Mouse (Mus musculus): Measurements from ENCODE around the gene Trpv3. TPM values are rescaled to one million over a fixed set of nuclear protein-coding genes. Genes with fewer than 3 reads are reported as not detected.

Gene Trpv3
- polyA plus RNA-seq, 1 experiment, result not detected

DNA sequence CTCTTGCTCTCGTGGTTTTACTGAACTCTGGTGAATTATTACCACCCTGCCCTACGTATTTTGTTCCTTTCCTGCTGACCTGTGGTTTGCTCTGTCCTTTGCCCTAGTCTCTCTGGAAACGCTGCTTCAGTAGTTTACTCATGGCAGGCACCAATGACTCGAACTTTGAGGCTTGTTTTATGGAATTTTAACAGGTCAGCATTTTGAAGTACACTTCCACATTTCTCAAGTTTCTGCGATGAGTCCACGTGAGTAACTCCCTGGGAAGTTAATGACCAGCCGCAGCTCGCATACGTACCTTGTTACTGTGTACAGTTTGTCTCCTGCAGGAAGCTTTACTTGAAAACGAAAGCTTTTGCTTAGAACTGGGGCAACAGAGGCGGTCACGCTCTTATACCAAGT lies 59.3 kb downstream of the Trpv3 start:
- 0 out of 2 replicates have a peak, but pooled peaks cover under 1% of the 10 kb centered on the region for H3K36me3 ChIP-seq (ENCODE audit: control insufficient read depth, insufficient read depth, low read length, poor library complexity, severe bottlenecking)
- no peak overlapping the region for H3K27ac ChIP-seq (ENCODE audit: insufficient read depth, low read length)
- no peak overlapping the region for H3K9ac ChIP-seq (ENCODE audit: low read depth, poor library complexity, severe bottlenecking)
- no peak overlapping the region for H3K4me3 ChIP-seq (ENCODE audit: low read depth, low read length)
- H3K9me3 ChIP-seq (replicated peaks; ENCODE audit: control insufficient read depth, insufficient read depth, low read length, poor library complexity, severe bottlenecking), result peaks cover 1% of the 10 kb centered on the region
- no peaks in the 10 kb centered on the region for H3K4me1 ChIP-seq (ENCODE audit: control insufficient read depth, insufficient read depth, low read length)
- TF ChIP-seq EP300 (IDR thresholded peaks at IDR 0.05; ENCODE audit: insufficient read depth, low read depth, low read length) (no peak), POLR2A (IDR thresholded peaks at IDR 0.05; ENCODE audit: insufficient read depth, low read length) (no peak), CTCF (IDR thresholded peaks at IDR 0.05; ENCODE audit: low read depth, low read length) (no peak)
- no peaks in the 10 kb centered on the region for H3K27me3 ChIP-seq (ENCODE audit: control insufficient read depth, insufficient read depth, low read length, poor library complexity, severe bottlenecking)

GRCm38 (mm10) chr11:73327361-73327760 lies 60.2 kb downstream of the Trpv3 start:
- H3K36me3 ChIP-seq (ENCODE audit: control insufficient read depth, insufficient read depth, low read length, poor library complexity, severe bottlenecking), result no peaks in the 10 kb centered on the region
- no peaks in the 10 kb centered on the region for H3K9me3 ChIP-seq (replicated peaks; ENCODE audit: control insufficient read depth, insufficient read depth, low read length, poor library complexity, severe bottlenecking)
- H3K4me3 ChIP-seq (ENCODE audit: low read depth, low read length), result no peak overlapping the region
- H3K9ac ChIP-seq (ENCODE audit: low read depth, poor library complexity, severe bottlenecking), result no peak overlapping the region
- no peak overlapping the region for H3K27ac ChIP-seq (ENCODE audit: insufficient read depth, low read length)
- H3K4me1 ChIP-seq (ENCODE audit: control insufficient read depth, insufficient read depth, low read length), result no peaks in the 10 kb centered on the region
- no peak for TF ChIP-seq POLR2A (IDR thresholded peaks at IDR 0.05; ENCODE audit: insufficient read depth, low read length)
- no peak for TF ChIP-seq CTCF (IDR thresholded peaks at IDR 0.05; ENCODE audit: low read depth, low read length)
- TF ChIP-seq EP300 (IDR thresholded peaks at IDR 0.05; ENCODE audit: insufficient read depth, low read depth, low read length), result no peak
- no peaks in the 10 kb centered on the region for H3K27me3 ChIP-seq (ENCODE audit: control insufficient read depth, insufficient read depth, low read length, poor library complexity, severe bottlenecking)

DNA sequence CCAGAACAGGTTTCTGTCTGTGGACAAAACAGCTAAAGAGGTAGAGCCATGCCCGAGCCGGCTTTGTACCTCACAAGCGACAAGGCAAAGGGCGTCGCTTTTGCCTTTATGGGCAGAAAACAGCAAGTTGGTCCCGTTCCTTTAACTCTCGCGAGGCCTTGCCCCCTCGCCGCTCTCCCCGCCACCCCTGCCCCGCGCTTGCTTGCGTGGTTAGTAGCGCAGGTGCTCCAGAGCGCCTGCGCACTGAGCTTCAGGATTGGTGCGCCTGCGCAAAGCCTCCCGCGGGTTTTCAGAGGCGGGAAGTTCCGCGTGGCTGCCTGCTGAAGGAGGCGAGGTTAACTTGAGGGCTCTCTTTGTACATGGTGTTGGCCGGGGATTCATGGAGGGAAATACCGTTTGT lies 62.3 kb downstream of the Trpv3 start, which contains the start of the genes Aspa, Gm49340 and Spata22:
Aspa (minus strand) TSS at position 155 of the 400 bp plus-strand sequence.
Gm49340 (plus strand) TSS at position 300 of the 400 bp plus-strand sequence.
Spata22 (plus strand) TSS at position 300 of the 400 bp plus-strand sequence.
- Histone ChIP-seq H3K27me3 (ENCODE audit: control insufficient read depth, insufficient read depth, low read length, poor library complexity, severe bottlenecking) (no peaks in the 10 kb centered on the region), H3K9ac (ENCODE audit: low read depth, poor library complexity, severe bottlenecking) (no peak within 1 kb of the TSS), H3K9me3 (replicated peaks; ENCODE audit: control insufficient read depth, insufficient read depth, low read length, poor library complexity, severe bottlenecking) (no peaks in the 10 kb centered on the region), H3K4me1 (ENCODE audit: control insufficient read depth, insufficient read depth, low read length) (no peaks in the 10 kb centered on the region), H3K27ac (ENCODE audit: insufficient read depth, low read length) (no peak within 1 kb of the TSS), H3K4me3 (ENCODE audit: low read depth, low read length) (no peak within 1 kb of the TSS), H3K36me3 (ENCODE audit: control insufficient read depth, insufficient read depth, low read length, poor library complexity, severe bottlenecking) (no peaks in the 10 kb centered on the region)
- no peak for TF ChIP-seq POLR2A (IDR thresholded peaks at IDR 0.05; ENCODE audit: insufficient read depth, low read length)
- no peak for TF ChIP-seq EP300 (IDR thresholded peaks at IDR 0.05; ENCODE audit: insufficient read depth, low read depth, low read length)
- TF ChIP-seq CTCF (IDR thresholded peaks at IDR 0.05; ENCODE audit: low read depth, low read length), result no peak

GRCm38 (mm10) chr11:73333357-73333756 lies 66.2 kb downstream of the Trpv3 start:
- Histone ChIP-seq H3K4me1 (ENCODE audit: control insufficient read depth, insufficient read depth, low read length) (no peaks in the 10 kb centered on the region), H3K9me3 (replicated peaks; ENCODE audit: control insufficient read depth, insufficient read depth, low read length, poor library complexity, severe bottlenecking) (no peaks in the 10 kb centered on the region), H3K27ac (ENCODE audit: insufficient read depth, low read length) (no peak overlapping the region), H3K36me3 (ENCODE audit: control insufficient read depth, insufficient read depth, low read length, poor library complexity, severe bottlenecking) (no peaks in the 10 kb centered on the region), H3K27me3 (ENCODE audit: control insufficient read depth, insufficient read depth, low read length, poor library complexity, severe bottlenecking) (no peaks in the 10 kb centered on the region), H3K9ac (ENCODE audit: low read depth, poor library complexity, severe bottlenecking) (no peak overlapping the region), H3K4me3 (ENCODE audit: low read depth, low read length) (no peak overlapping the region)
- no peak for TF ChIP-seq CTCF (IDR thresholded peaks at IDR 0.05; ENCODE audit: low read depth, low read length)
- TF ChIP-seq POLR2A (IDR thresholded peaks at IDR 0.05; ENCODE audit: insufficient read depth, low read length), result no peak
- TF ChIP-seq EP300 (IDR thresholded peaks at IDR 0.05; ENCODE audit: insufficient read depth, low read depth, low read length), result no peak

- no peak overlapping the region for H3K9ac ChIP-seq (ENCODE audit: low read depth, poor library complexity, severe bottlenecking)
- H3K4me1 ChIP-seq (ENCODE audit: control insufficient read depth, insufficient read depth, low read length), result no peaks in the 10 kb centered on the region
- H3K4me3 ChIP-seq (ENCODE audit: low read depth, low read length), result no peak overlapping the region
- H3K36me3 ChIP-seq (ENCODE audit: control insufficient read depth, insufficient read depth, low read length, poor library complexity, severe bottlenecking), result no peaks in the 10 kb centered on the region
- H3K9me3 ChIP-seq (replicated peaks; ENCODE audit: control insufficient read depth, insufficient read depth, low read length, poor library complexity, severe bottlenecking), result no peaks in the 10 kb centered on the region
- no peaks in the 10 kb centered on the region for H3K27me3 ChIP-seq (ENCODE audit: control insufficient read depth, insufficient read depth, low read length, poor library complexity, severe bottlenecking)
- TF ChIP-seq EP300 (IDR thresholded peaks at IDR 0.05; ENCODE audit: insufficient read depth, low read depth, low read length), result no peak
- no peak overlapping the region for H3K27ac ChIP-seq (ENCODE audit: insufficient read depth, low read length)
These were observed 69.7 kb downstream of the Trpv3 start for GRCm38 (mm10) chr11:73336919-73337318.

Other genes with a start within 250 kb of the Trpv3 start
- gene Camkk1, start 248.4 kb upstream of the Trpv3 start, polyA plus RNA-seq (2011; ENCODE audit: insufficient read depth, insufficient read length, low read depth, missing spikeins), result 3.0 and 3.1 TPM in 2 replicates
- 17.9 TPM in 2 replicates for gene Ncbp3, start 219.6 kb upstream of the Trpv3 start, polyA plus RNA-seq (2011; ENCODE audit: insufficient read depth, insufficient read length, low read depth, missing spikeins)
- gene Itgae, start 176.8 kb upstream of the Trpv3 start, polyA plus RNA-seq (2011; ENCODE audit: insufficient read depth, insufficient read length, low read depth, missing spikeins), result 0.29 and 0.78 TPM in 2 replicates
- gene Haspin, start 129.1 kb upstream of the Trpv3 start, polyA plus RNA-seq (2011; ENCODE audit: insufficient read depth, insufficient read length, low read depth, missing spikeins), result 13.0 and 14.0 TPM in 2 replicates
- 0.42 and 0.55 TPM in 2 replicates for gene P2rx5, start 107.0 kb upstream of the Trpv3 start, polyA plus RNA-seq (2011; ENCODE audit: insufficient read depth, insufficient read length, low read depth, missing spikeins)
- gene Emc6, start 90.4 kb upstream of the Trpv3 start, polyA plus RNA-seq (2011; ENCODE audit: insufficient read depth, insufficient read length, low read depth, missing spikeins), result 51.9 TPM in 2 replicates
- 36.2 and 37.1 TPM in 2 replicates for gene Tax1bp3, start 90.3 kb upstream of the Trpv3 start, polyA plus RNA-seq (2011; ENCODE audit: insufficient read depth, insufficient read length, low read depth, missing spikeins)
- 15.3 and 15.4 TPM in 2 replicates for gene Ctns, start 68.3 kb upstream of the Trpv3 start, polyA plus RNA-seq (2011; ENCODE audit: insufficient read depth, insufficient read length, low read depth, missing spikeins)
- gene Shpk, start 67.9 kb upstream of the Trpv3 start, polyA plus RNA-seq (2011; ENCODE audit: insufficient read depth, insufficient read length, low read depth, missing spikeins), result 0.93 and 0.94 TPM in 2 replicates
- not detected in 2 replicates for gene Trpv1, start 33.1 kb upstream of the Trpv3 start, polyA plus RNA-seq (2011; ENCODE audit: insufficient read depth, insufficient read length, low read depth, missing spikeins)
- 2.1 and 3.7 TPM in 2 replicates for gene Aspa, start 62.2 kb downstream of the Trpv3 start, polyA plus RNA-seq (2011; ENCODE audit: insufficient read depth, insufficient read length, low read depth, missing spikeins)
- not detected in 2 replicates for gene Gm49340, start 62.4 kb downstream of the Trpv3 start, polyA plus RNA-seq (2011; ENCODE audit: insufficient read depth, insufficient read length, low read depth, missing spikeins)
- gene Spata22, start 62.4 kb downstream of the Trpv3 start, polyA plus RNA-seq (2011; ENCODE audit: insufficient read depth, insufficient read length, low read depth, missing spikeins), result 2.2 and 3.0 TPM in 2 replicates
- not detected in 2 replicates for gene Olfr20, start 83.4 kb downstream of the Trpv3 start, polyA plus RNA-seq (2011; ENCODE audit: insufficient read depth, insufficient read length, low read depth, missing spikeins)
- not detected in 2 replicates for gene Olfr376, start 103.9 kb downstream of the Trpv3 start, polyA plus RNA-seq (2011; ENCODE audit: insufficient read depth, insufficient read length, low read depth, missing spikeins)
- not detected in 2 replicates for gene Olfr1, start 132.2 kb downstream of the Trpv3 start, polyA plus RNA-seq (2011; ENCODE audit: insufficient read depth, insufficient read length, low read depth, missing spikeins)
- gene Olfr378, start 161.1 kb downstream of the Trpv3 start, polyA plus RNA-seq (2011; ENCODE audit: insufficient read depth, insufficient read length, low read depth, missing spikeins), result not detected in 2 replicates
- not detected in 2 replicates for gene Olfr380, start 190.1 kb downstream of the Trpv3 start, polyA plus RNA-seq (2011; ENCODE audit: insufficient read depth, insufficient read length, low read depth, missing spikeins)
- gene Olfr381, start 224.2 kb downstream of the Trpv3 start, polyA plus RNA-seq (2011; ENCODE audit: insufficient read depth, insufficient read length, low read depth, missing spikeins), result not detected in 2 replicates
- gene Olfr382, start 249.8 kb downstream of the Trpv3 start, polyA plus RNA-seq (2011; ENCODE audit: insufficient read depth, insufficient read length, low read depth, missing spikeins), result not detected in 2 replicates